Mouse (Mus musculus) bone marrow macrophage, adult 2 months (primary cell): Measurements from ENCODE around the gene Ypel3. TPM values are rescaled to one million over a fixed set of nuclear protein-coding genes. Genes with fewer than 3 reads are reported as not detected.
A peak's percentile ranks its signal among the peaks of the same experiment; 100 is the strongest.

Experiments
- H3K27ac ChIP-seq: 2 replicates; pipeline ENCODE4 v1.5.1; 2012; ENCODE audit warnings: low read depth, low read length; ENCODE audit not compliant: insufficient read depth
- H3K4me1 ChIP-seq: 2 replicates; pipeline ENCODE4 v1.6.1; 2012; ENCODE audit warnings: low read length; ENCODE audit not compliant: control insufficient read depth, insufficient read depth
- H3K4me3 ChIP-seq: 2 replicates; pipeline ENCODE4 v1.5.1; 2012; ENCODE audit warnings: mild to moderate bottlenecking, low read length, moderate library complexity; ENCODE audit not compliant: insufficient read depth
- CTCF ChIP-seq: IDR thresholded peaks from 2 replicates; pipeline ENCODE4 v1.5.1; 2012; ENCODE audit warnings: low read depth, mild to moderate bottlenecking, low read length, moderate library complexity
- POLR2A ChIP-seq: IDR thresholded peaks from 2 replicates; pipeline ENCODE4 v1.6.1; 2012; ENCODE audit warnings: mild to moderate bottlenecking, low read depth, low read length, borderline replicate concordance
- polyA plus RNA-seq: library from polyadenylated mRNA; stranded (reverse); fragments of >200 nt; gene quantifications from 2 replicates; pipeline ENCODE4 v1.2.4, GENCODE M21; 2012; ENCODE audit not compliant: missing spikeins, insufficient read depth, insufficient read length

The Ypel3 gene
- polyA plus RNA-seq, 1 experiment = 412 TPM

DNA sequence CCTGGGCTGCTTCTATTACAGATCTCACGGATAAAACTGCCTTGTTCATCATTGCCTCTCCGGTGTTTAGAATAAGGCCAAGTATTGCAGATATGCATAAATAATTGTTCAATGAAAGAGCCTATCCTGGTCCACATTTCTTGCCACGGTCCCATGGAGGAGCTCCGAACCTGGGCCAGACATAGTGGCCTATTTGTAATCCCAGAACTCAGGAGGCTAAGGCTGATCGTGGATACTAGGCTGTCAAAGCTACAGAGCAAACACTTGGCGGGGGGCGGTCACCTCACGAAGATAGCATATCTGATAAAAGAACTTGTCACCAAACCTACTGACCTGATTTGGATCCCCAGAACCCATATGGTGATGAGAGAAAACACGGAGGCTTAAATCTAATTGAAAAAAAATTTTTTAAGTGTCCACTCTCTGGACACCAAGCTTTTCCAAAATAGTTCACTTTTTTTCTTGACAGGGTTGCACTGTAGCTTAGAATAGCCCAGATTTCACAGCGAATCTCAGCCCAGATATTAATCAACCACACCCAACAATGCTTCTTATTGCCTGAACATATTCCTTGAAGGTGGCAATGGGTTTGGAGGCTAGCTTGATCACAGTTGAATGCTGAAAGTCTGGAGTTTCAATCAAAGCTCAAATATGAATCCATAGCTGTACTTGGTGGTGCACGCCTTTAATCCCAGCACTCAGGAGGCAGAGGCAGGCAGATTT is 16.1 kb downstream of the Ypel3 start:
- Histone ChIP-seq H3K4me3 (peak overlapping the region; percentile 52), H3K4me1 (peaks cover 9% of the 10 kb centered on the region)

DNA sequence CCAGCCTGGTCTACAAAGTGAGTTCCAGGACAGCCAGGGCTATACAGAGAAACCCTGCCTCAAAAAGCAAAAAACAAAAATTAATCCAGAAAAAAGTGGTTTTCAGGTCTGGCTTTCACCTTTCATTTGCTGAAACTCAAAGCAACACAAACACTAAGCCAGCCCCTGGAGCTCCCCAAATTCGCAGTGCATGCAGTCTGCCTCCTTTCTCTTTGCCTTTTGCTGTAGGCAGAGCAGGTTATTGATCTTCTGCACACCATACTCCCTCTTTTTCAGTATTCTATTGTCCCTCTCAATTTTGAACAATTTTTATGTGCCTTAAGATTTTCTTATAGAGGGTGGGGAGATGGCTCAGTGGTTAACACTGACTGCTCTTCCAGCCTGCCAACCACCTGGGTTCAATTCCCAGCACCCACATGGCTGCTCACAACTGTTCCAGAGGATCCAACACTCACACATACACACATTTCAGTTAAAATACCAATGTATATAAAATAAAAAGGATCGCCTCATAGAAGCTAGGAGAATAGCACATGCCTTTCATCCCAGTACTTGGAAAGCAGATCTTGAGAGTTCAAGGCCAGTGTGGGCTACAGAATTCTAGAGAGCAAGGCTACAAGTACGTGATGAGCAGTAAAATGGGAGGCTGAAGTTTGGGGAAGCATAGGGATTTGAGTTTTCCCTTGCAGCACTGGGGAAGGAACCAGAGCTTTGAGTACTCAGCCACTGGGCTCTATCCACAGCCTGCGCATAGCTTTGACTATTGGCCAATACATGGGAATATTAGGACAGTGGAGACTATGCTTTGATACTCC is 16.9 kb downstream of the Ypel3 start:
- Histone ChIP-seq H3K4me3 (no peak overlapping the region), H3K27ac (0 out of 2 replicates have a peak overlapping the region, but pooled peaks have one; percentile 6), H3K4me1 (peaks cover 9% of the 10 kb centered on the region)
- TF ChIP-seq POLR2A (no peak), CTCF (no peak)

More for the DNA sequence above, 16.1 kb downstream of the Ypel3 start:
- peak overlapping the region; percentile 54 for H3K27ac ChIP-seq
- TF ChIP-seq CTCF (no peak), POLR2A (no peak)

DNA sequence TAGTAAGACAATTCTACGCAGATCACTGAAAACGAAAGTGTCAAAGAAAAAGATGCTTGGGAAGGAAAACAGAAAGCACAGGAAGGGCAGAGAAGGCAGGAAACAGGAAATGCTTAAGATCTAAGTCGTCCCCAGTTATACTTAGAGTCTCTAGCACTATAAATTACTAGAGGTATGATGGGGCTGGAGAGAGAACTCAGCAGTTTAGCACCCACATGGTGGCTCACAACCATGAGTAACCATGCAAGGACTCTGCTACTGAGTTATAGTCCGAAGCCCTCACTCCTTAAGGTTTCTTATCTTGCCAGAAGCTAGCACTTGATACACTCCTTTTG is 17.5 kb downstream of the Ypel3 start:
- H3K4me3 ChIP-seq = no peak overlapping the region
- TF ChIP-seq CTCF = no peak
- TF ChIP-seq POLR2A = no peak
- H3K4me1 ChIP-seq = peaks cover 9% of the 10 kb centered on the region
- 0 out of 2 replicates have a peak overlapping the region, but pooled peaks have one; percentile 13 for H3K27ac ChIP-seq

DNA sequence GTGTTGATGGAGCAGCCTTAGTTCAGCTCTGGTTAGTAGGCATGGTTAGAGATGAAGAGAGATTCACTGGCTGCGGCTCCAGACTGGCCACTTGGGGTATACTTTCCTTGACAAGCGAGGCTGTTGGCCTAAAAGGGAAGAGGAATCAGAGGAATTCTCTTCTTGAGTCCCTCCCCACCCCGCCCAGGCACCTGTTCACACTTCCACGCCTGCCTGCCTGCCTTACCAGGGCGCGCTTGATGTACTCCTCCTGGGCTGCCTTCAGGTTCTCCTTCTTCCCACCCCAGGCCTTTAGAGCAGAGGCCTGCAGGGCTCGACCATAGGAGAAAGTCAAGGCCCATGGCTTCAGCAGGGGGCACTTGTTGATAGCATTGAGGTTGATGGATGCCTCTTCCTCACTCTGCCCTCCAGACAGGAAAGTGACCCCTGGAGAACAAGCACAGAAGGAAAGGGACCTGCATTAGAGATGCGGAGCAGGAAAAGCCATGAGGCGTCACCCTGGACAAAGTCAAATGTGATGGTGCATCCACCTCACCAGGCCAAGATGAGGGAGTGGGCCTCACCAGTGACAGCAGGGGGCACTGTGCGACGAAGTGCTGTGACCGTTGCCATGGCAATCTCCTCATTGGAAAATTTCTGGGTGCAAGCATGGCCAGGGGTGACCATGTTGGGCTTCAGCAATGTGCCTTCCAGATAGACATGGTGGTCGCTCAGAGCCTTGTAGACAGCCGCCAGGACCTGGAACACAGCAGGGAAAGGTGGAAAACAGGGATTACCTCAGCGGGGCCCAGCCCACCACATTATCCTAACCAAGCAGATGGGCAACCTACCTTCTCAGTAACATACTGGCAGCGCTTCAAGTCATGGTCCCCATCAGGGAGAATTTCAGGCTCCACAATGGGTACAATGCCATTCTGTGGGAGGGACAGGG is 18.9 kb downstream of the Ypel3 start:
- H3K4me3 ChIP-seq = peak overlapping the region; percentile 6; the same call in 1 of the 2 replicates
- no peak for TF ChIP-seq POLR2A
- TF ChIP-seq CTCF = no peak

DNA sequence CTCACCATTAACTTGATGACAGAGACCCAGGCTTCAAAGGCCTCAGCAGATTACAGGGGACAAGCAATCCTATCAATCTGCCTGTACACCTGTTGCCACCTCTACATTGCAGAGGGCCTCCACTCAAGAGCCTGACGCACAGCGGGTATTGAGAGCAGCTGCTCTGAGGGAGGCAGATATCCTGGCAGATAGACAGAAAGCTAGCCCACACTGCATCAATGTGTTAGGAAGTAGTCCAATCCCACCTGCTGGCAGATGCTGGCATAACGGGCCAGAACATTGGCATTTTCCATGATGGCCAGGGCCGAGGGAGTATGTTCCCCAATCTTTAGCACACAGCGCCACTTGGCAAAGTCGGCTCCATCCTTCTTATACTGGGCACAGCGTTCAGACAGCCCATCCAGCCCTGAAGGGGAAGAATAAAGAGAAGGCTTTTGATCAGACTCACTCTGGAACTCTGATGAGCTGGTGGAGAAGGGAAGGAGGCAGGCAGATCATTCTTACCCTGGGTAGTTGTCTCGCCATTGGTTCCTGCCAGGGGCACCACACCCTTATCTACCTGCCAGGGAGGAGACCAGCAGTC is 19.7 kb downstream of the Ypel3 start:
- H3K4me3 ChIP-seq = peak overlapping the region; percentile 74
- no peak for TF ChIP-seq POLR2A
- TF ChIP-seq CTCF = no peak; the same call in 1 of the 2 replicates
- no peak overlapping the region for H3K27ac ChIP-seq
- H3K4me1 ChIP-seq = peaks cover 18% of the 10 kb centered on the region

More for the DNA sequence above, 18.9 kb downstream of the Ypel3 start:
- Histone ChIP-seq H3K27ac (no peak overlapping the region), H3K4me1 (peaks cover 13% of the 10 kb centered on the region)

DNA sequence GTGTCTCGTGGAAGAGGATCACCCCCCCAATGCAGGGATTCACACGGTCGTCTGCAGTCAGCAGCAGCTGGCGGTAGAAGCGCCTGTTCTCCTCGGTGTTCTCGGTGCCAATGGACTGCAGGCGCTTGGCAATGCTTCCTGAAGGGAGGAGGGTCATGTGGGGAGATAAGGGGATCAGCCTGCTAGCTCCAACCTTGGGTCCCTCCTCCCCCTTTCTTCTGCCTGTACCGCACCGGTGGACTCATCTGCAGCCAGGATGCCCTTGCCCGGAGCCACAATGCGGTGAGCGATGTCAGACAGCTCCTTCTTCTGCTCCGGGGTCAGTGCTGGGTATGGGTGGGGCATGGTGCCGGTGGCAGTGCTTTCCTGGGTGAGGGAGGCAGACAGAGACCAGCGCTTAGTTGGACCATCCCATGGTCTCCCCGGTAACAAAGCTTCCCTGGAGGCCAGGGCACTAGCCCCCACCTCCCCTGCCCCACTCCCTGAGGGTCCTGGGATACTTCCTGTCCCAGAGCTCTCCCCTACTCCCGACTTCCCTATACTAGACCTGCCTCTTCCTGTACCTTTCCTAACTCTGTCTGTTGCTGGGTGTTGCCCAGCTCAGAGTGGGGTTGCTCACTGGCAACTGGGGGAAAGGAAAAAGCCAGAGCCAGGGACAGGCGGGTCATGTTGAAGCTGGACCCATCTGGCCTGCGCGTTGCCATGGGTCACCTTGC is 20.8 kb downstream of the Ypel3 start, which contains the start of gene Fam57b:
TSS of gene Fam57b (plus strand) at position 258 of the 716 bp plus-strand sequence.
- Histone ChIP-seq H3K27ac (peak within 1 kb of the TSS; percentile 87), H3K4me1 (peaks cover 29% of the 10 kb centered on the region), H3K4me3 (peak within 1 kb of the TSS; percentile 74)
- TF ChIP-seq POLR2A = no peak
- no peak for TF ChIP-seq CTCF

DNA sequence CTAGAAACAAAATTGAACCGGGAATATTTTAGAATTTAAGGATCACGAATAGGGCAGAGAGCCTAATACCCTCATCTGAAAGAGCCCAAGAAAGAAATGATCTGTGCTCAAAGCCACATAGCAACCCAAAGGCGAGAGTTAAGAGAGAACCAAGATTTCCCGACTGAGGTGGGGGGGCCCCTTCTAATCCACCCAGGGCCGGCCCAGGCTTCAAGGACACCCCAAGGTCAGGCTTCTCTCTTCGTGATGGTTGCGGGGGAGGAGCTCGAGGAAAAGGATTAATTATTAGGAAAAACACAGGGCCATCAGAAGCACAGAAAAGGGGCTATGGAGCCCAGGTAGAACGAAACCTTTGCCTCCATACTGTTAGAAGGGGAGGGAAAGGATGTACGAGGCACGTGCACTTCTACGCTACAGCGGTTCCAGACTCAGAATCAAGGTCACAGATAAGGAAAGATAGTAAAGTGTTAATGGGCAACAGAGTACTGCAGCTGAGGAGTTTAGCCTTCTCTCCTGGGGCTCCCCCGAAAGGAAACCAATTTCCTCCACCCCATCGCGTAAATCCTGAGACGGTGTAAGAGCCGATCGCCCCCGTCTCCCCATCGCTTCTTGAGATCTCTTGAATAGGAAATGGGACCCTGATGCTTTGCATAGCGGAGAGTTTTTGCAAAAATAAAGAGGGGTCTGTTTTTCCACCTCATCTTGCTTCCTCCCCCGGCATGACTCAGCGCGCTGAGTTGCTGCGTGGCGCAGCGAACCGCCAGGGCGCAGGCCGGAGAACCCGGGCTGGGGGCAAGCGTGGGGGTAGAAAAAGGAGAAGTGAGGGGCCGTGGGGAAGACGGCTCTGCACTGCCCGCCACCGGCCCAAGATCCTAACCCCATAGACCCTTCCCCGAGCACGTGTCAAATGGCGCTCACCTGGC is 21.6 kb downstream of the Ypel3 start:
- Histone ChIP-seq H3K4me1 (peaks cover 37% of the 10 kb centered on the region), H3K27ac (peak overlapping the region; percentile 87), H3K4me3 (peak overlapping the region; percentile 74)
- TF ChIP-seq CTCF (no peak), POLR2A (no peak)

DNA sequence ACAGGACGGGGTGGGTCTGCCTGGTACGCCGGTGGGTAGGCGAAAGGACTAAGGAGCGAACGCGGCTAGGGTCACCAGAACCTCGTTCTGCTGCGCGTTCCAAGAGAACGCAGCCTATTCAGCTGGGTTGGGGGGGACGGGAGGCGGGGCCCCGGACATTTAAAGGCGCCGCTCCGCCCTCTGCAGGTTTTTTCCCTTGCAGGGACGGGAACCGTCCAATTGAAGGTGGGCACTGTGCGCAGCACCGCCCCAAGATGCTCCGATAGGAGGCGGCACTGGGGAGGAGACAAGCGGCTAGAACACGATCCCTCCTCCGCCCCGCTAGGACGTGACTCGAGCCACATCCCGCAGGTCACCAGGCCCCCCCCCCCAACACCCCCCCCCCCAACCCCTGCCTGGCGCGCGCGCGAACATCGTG is 22.3 kb downstream of the Ypel3 start:
- TF ChIP-seq POLR2A (peak; percentile 59; the same call in 1 of the 2 replicates), CTCF (no peak)
- Histone ChIP-seq H3K4me1 (peaks cover 42% of the 10 kb centered on the region), H3K27ac (peak overlapping the region; percentile 89), H3K4me3 (peak overlapping the region; percentile 74)
